Mouse (Mus musculus) gastrocnemius, postnatal 36 days (tissue): Measurements from ENCODE around the gene 2010315B03Rik. TPM values are rescaled to one million over a fixed set of nuclear protein-coding genes. Genes with fewer than 3 reads are reported as not detected.
"Not testable (repeated sequence)": the region's sequence is repeated elsewhere in the genome, so short reads cannot be mapped to it uniquely, and the experiment has no call there.

Experiments used
- DNase-seq, 2 experiments: peaks; one replicate each; pipeline ENCODE4 v3.0.0; 2022
- intact Hi-C: fragments of 180-260 bp; cut with DNase I; formaldehyde crosslinking; loops from one replicate; pipeline ENCODE4 v1.15.1; 2025
- long read RNA-seq, 2 experiments: library from polyadenylated mRNA; stranded (forward); transcript quantifications; one replicate each; pipeline ENCODE4 v2.0.0; 2021
- total RNA-seq, 2 experiments: library from RNA; stranded (reverse); gene quantifications; 2 replicates each; pipeline ENCODE4 v1.2.3; 2021

Gene 2010315B03Rik
- total RNA-seq, result 10 to 100 TPM in 1 of 2 experiments, 1 to 10 TPM in 1; 7.5 to 10.6 TPM
- long read RNA-seq, experiment 1, partial matches to known transcripts, result 1 of 5 reads
- long read RNA-seq, experiment 1, other reads (novel, unspliced or antisense), result 1 of 5 reads
- long read RNA-seq, experiment 2, partial matches to known transcripts, result 3 of 10 reads
- long read RNA-seq, experiment 2, other reads (novel, unspliced or antisense), result 2 of 10 reads

DNA sequence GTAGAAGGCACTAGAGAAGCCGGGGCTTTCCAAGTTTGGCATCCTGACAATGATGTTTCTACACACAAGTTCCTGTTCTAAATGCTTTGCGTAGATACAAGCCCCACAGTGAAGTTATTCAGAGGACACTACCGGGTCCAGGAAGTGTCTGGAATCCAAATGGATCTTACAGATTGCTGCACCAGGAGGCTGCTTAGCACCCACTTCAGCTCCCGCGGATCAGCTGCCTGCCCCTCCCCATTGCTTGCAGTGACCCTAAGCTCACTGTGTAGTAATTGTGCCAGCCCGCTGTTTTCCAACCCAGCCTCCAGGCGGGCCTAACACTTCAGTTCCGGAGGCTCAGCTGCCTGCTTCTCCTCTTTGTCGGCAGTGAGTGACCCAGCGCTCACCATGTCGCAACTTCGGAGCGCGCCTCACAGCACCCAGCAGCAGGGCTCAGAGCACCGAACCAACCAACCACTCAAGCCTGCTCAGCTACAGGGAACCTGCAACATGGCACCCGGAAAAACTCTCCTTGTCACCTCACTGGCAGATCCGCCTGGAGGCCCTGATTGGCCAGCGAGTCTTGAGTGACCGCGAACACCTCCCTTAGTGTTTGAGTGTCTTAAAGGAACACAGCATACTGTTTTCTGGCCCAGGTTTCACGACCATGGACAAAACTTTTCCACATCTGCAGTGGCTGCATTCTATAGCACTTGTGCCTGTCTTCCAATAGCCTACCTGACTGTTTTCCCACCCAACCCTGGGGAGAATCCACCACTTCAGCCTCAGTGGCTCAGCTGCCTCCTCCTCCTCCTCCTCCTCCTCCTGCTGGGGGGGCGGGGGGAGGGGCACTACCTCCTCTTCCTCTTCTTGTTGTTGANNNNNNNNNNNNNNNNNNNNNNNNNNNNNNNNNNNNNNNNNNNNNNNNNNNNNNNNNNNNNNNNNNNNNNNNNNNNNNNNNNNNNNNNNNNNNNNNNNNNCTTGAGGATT is at the start of gene 2010315B03Rik:
TSS of gene 2010315B03Rik (minus strand) at position 526 of the 972 bp plus-strand sequence.
- intact Hi-C loops, result loop anchor here (2.0 kb wide), 1 partner anchor 54 kb away; no protein-coding TSS in a partner anchor
- peak; percentile 74 to 77 for DNase-seq

DNA sequence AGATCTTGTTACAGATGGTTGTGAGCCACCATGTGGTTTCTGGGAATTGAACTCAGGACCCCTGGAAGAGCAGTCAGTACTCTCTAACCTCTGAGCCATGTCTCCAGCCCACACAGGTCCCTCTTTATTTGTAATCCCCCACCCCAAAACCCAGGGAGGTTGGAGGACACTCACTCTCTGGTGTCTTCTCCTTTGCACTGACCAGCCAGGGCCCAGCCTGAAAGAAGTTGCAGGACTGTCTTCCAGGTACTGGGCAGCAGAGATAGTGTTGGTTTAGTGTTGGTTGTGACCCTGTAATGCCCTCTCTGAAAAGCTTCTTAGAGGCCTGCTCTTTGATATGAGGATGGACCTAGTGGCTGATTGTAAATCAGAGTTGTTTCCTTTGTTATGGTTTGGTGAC is 994 bp downstream of the 2010315B03Rik start:
- no peak for DNase-seq
- intact Hi-C loops, result loop anchor here (2.0 kb wide), 1 partner anchor 47 kb away; no protein-coding TSS in a partner anchor

DNA sequence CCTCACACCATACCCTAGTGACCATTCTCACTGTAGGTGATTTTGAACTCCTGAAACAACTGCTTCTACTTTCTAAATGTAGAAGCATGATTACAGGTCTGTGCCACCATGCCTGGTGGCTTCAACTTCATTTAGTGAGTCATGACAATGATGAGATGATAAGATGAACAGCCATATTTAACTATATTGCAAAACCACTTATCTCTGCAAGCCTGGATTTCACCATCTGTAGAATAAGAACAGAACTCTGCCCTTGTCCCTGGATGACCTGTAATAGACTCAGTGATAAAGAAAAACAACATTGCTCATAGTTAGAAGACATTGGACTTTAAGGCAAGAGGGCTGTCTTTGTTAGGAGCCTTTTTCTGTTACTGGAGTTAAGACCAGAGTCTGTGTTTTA is 24.2 kb downstream of the 2010315B03Rik start:
- DNase-seq, result no peak
- intact Hi-C loops, result no loop called here

DNA sequence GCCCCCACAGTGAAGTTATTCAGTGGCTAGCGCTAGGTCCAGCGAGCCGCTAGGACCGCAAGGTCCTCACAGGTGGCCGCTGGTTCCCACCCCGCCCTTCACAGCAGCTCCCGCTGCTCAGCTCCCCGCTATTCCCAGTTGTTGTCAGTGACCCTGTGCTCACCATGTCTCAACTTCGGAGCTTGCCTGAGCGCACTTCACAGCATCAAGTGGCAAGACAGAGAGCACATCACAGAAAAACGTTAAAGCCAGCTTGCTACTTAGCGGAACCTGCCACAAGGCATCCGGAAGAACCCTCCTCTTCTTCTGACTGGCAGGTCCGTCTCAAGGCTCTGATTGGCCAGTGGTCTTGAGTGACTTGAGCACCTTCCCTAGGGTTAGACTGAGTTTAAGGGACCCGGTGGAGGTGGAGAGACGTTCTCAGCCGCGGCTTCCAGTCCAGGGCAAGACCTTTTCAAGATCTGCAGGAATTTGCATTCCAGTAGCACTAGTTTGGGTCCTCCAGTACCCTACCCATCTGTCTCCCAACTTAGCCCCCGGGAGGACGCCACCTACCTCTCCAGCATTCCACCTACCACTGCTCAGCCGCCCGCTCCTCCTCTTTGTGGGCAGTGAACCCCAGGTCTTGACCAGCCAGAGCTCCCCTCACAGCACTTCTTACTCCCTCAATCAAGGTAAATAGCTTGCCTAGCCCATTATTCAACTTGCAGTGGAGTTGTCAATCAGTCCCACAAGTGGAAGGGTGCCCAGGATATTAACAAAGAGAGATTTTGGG is 30.4 kb downstream of the 2010315B03Rik start:
- peak; percentile 73 to 74 for DNase-seq
- intact Hi-C loops, result no loop called here

DNA sequence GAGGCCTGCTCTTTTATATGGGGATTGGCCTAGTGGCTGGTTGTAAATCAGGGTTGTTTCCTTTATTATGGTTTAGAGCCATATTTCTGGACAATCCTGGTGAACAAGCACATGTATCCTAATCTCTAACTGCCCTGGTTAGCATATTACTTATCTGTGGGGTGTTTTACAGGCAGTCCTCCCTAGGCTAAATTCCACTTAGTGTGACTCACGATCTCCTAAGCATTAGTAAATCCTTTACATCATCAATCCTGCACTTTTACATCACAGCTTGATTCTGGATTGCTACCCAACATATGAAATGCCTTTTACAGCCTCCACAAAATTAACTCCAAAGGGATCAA is 31.1 kb downstream of the 2010315B03Rik start:
- DNase-seq, result no peak
- intact Hi-C loops, result no loop called here

DNA sequence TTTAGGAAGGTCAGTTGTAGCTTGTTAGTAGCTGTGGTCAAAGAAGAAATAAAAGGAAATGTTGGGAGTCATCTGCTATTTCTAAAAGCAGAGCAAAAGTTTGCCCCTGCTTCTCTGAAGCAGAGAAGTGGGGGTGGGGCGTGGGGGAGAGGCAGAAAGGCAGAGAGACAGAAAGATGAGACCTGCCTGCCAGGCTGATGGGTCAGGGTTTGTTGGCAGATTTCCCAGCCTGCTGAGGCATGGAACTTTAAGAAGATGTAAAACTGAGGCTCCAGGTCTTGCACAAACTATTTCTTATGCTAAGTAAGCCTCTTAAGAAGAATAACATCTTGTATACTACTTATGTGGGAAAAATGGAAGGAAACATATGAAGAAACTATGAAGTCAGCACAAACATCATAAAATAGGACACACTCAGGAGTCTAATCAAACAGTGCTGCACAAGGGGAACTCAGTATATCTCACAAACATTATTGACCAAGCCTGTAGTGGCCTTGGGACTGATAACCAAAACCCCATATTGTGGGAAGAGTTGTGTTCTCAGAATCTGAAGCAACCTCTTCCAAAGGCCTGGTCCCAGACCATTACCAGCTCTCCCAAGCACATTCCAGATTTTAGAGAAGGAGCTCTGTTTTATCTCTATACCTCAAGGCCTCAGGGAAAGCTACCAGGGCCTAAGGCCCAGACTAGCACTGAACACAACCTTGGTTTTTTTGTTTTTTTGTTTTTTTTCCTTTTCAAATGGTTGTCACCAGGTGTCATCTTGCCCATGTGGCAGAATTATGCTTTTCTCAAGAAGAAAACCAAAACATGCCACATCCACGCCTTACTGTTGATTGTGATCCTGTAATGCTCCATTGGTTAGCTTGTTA is 31.7 kb downstream of the 2010315B03Rik start:
- peak in 1 of 2 experiments; percentile 4 for DNase-seq
- intact Hi-C loops, result no loop called here

DNA sequence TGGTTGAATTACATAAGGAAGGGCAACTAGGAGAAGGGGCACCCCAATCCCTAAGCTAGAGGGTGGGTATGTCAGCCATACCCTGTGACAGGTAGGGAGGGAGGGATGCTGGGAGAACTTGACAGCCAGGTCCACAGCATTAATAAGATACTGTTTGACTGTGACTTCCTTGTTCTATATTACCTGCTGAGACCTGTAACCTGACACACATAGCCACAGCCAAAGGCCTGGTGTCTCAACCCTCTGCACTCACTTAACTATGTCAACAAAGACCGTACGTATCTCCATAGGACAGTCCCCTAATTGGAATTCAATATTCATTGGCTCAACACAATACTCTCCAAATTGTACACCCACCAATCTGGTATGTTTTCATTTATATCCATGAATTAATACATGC is 33.2 kb downstream of the 2010315B03Rik start:
- intact Hi-C loops, result no loop called here
- no peak for DNase-seq

DNA sequence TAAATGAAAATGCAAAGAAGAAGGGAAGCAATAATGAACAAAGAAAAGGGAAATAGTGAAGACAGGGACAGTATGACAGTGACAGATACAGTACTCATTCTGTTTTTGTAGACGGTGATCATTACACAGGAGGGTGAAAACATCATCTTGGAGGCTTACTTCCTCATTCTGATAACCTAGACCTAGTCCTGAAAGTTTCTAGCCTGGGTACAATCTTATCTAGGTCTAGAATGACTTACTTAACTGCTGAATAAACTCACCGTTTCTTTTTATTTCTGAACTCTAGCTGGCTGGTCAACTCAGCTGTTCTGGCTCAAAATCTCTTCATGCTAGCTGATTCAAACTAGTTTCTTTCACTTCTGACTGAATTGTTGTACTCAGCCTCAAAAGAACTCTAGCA is 37.4 kb downstream of the 2010315B03Rik start:
- no peak for DNase-seq
- intact Hi-C loops, result no loop called here

DNA sequence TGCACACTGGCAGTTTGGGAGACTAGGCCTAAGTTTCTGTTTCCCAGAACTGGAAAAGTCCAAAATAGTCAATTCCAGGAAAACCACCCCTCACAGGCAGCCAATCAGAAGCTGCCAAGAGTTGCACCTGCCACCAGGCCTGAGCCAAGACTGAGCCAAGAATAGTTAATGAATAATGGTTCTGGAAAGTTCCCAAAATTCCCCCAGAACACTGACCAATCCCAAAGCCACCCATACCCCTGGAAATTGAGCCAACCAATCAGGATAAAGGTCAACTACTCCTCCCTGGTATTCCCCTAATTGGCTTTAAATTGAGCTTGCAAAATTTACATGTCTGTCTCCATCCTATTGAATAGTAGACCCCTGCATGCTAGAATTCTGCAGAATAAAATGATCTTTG is 39.3 kb downstream of the 2010315B03Rik start:
- intact Hi-C loops, result loop anchor here (5.0 kb wide), 1 partner anchor 54 kb away; no protein-coding TSS in a partner anchor
- DNase-seq, result no peak

DNA sequence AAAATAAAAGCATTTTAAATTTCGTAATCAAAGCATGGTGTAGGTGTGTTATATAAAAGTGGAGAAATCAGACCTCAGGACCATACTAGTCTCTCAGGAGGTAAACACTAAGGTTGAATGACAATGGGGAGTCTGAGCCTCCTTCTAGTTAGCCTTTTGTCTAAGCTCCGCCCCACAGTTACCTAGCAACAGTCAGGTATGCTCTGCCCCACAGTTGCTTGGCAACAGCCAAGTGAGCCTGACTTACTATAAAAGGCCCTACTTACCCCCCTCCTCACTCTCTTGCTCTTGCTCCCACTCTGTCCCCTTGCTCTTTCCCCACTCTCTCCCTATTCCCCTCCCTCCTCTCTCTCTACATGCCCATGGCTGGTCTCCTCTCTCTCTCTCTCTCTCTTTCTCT is 44.6 kb downstream of the 2010315B03Rik start:
- intact Hi-C loops, result no loop called here
- DNase-seq, result no peak

DNA sequence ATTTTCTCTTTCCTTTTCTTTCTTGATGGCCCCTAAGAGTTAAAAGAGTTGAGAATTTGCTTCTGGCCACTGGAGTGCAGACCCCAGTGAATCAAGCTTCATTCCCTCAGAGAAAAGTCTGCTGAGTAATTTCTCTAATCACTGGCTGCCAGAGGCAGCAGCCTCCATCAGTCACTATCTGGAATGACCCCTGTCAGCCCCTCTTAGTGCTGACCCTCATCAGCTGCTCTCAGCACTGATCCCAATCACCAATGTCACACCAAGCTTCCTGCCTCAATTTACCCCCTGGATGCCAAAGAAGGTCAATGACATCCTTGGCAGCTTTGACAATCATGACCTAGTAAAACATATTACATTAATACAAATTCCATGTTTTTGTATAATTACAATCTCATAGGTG is 45.0 kb downstream of the 2010315B03Rik start:
- DNase-seq, result no peak
- intact Hi-C loops, result no loop called here

DNA sequence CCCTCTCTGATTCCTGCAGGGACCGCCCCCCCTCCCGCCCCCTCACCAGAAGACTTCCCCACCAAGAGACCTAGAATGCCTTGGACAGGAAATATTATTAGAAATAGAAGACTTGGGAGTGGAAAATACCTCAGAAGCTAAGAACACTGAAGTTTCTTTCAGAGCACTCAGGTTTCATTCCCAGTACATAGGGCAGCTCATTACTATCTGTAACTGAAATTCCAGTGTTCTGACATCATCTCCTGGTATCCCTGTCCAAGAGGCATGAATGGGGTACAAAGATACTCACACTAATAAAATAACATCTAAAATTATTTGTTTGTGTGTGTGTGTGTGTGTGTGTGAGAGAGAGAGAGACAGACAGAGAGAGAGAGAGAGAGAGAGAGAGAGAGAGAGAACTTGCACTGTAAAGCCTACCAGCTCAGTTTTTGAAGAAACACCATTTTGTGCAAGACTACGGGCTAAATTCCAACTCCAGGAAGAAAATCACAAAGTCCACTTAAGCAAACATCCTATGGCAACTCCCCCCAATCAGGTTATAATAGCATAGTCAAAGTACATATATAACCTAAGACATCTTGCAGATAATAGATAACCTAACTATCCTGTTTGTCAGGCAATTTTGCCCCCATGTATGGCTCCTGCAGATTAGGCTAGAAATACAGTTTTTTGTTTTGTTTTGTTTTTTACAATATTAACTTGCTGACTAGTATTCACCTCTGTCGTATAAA is 49.3 kb downstream of the 2010315B03Rik start:
- no peak for DNase-seq
- intact Hi-C loops, result no loop called here

DNA sequence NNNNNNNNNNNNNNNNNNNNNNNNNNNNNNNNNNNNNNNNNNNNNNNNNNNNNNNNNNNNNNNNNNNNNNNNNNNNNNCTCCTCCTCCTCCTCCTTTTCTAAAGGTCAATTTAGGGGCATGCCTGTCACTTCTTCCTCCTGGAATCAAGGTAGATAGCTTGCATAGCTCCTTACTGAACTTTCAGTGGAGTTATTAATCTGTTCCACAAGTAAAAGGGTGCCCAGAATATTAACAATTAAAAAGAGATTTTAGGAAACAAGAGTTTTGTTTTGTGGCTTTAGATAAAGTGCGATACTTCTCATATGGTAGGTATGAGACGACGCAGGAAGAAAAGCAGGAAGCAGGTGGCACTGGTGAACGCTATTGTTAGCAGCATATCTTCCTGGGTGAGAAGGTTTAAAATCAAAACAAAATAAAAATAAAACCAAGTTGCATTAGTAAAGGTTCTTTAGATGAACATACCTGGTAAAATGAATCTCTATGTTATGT is 54.4 kb downstream of the 2010315B03Rik start:
- no peak for DNase-seq
- intact Hi-C loops, result loop anchor here (2.0 kb wide), 1 partner anchor 55 kb away; the partner anchor contains the start of gene 2010315B03Rik

DNA sequence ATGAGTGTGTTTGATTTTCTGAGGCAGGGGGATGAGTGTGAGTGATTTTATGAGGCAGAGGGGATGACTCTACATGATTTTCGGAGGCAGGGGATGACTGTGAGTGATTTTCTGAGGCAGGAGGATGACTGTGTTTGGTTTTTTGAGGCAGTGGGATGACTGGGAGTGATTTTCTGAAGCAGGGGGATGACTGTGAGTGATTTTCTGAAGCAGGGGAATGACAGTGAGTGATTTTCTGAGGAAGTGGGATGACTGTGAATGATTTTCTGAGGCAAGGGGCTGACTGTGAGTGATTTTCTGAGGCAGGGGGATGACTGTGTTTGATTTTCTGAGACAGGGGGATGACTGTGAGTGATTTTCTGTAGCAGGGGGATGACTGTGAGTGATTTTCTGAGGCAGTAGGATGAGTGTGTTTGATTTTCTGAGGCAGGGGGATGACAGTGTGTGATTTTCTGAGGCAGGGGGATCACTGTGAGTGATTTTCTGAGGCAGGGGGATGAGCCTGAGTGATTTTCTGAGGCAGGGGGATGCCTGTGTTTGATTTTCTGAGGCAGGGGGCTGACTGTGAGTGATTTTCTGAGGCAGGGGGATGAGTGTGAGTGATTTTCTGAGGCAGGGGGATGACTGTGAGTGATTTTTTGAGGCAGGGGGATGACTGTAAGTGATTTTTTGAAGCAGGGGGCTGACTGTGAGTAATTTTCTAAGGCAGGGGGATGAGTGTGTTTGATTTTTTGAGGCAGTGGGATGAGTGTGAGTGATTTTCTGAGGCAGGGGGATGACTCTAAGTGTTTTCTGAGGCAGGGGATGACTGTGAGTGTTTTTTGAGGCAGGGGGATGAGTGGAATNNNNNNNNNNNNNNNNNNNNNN is 55.1 kb downstream of the 2010315B03Rik start:
- DNase-seq, result no peak
- intact Hi-C loops, result loop anchor here (2.0 kb wide), 1 partner anchor 55 kb away; the partner anchor contains the start of gene 2010315B03Rik

DNA sequence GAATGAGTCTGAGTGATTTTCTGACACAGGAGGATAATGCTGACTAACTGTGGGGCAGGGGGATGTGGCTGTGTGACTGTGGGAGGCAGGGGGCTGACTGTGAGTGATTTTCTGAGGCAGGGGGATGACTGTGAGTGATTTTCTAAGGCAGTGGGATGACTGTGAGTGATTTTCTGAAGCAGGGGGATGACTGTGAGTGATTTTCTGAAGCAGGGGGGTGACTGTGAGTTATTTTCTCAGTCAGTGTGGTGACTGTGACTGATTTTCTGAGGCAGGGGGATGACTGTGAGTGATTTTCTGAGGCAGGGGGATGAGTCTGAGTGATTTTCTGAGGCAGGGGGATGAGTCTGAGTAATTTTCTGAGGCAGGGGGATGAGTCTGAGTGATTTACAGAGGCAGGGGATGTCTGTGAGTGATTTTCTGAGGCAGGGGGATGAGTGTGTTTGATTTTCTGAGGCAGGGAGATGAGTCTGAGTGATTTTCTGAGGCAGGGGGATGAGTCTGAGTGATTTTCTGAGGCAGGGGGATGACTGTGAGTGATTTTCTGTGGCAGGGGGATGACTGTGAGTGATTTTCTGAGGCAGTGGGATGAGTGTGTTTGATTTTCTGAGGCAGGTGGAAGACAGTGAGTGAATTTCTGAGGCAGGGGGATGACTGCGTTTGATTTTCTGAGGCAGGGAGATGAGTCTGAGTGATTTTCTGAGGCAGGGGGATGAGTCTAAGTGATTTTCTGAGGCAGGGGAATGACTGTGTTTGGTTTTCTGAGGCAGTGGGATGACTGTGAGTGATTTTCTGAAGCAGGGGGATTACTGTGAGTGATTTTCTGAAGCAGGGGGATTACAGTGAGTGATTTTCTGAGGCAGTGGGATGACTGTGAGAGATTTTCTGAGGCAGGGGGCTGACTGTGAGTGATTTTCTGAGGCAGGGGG is 56.0 kb downstream of the 2010315B03Rik start:
- intact Hi-C loops, result not testable (repeated sequence)
- DNase-seq, result peak in 1 of 2 experiments; percentile 27

DNA sequence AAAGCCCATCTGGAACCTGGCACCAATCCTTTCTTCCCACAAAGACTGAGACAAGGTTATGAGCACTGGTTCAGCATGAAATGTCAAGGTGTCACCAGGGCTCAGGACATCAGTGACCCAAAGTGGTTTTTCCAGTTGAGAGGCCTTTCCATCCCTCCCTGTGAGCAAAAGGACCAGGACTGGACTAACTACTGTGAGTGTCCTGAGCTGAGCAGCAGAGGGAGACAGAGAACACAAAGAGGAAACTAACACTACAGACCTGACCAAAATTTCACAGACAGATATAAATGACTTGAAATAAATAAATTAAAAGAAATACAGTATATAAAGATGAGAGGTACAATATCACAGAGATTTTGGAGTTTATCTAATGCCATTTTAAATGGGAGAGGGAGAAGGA is 61.1 kb downstream of the 2010315B03Rik start:
- intact Hi-C loops, result no loop called here

More for the DNA sequence above, 61.1 kb downstream of the 2010315B03Rik start:
- no peak for DNase-seq
